Mouse (Mus musculus): ENCODE measurements at regions not wholly inside any gene's neighbourhood (a gene's known extent, or its start where the extent isn't known, plus 50 kb on each side); places are given as distances from the start of the nearest gene placed in this dataset.

DNA sequence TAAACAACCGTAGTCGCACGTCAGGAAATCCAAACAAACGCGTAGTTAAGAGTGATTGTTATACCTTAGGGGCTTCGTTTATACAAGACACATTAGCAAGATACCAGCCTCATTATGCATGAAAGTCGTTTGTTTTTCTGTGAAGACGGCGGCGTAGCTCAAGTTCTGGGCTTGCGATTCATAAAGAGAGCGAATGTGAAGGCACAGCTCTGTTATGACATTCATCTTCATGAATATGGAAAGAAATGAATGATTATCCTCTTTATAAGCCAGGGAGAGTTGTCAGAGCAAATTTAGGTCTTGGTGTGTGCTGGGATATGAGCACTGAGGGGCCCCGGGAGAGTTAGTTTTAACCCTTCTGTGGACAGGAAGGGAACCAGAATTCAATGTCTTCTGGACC lies 266.4 kb downstream of the Atp23 start:
- TF ChIP-seq CTCF (IDR thresholded peaks at IDR 0.05; ENCODE audit: control insufficient read depth, insufficient read depth, insufficient replicate concordance, low read depth, low read length) (no peak), POLR2A (IDR thresholded peaks at IDR 0.05; ENCODE audit: control insufficient read depth, low read depth, low read length) (no peak)
